Mouse (Mus musculus): ENCODE results near the gene Gpd2. TPM values are rescaled to one million over a fixed set of nuclear protein-coding genes. Genes with fewer than 3 reads are reported as not detected.

Gene Gpd2
- total RNA-seq (2021) (100 to 1,000 TPM; 102 to 130 TPM), polyA plus RNA-seq (2012; rRNA removed) (10.2 and 11.7 TPM in 2 replicates)
- long read RNA-seq, full-length matches to known transcripts: 50 of 57 reads
- long read RNA-seq, partial matches to known transcripts: 4 of 57 reads
- long read RNA-seq, other reads (novel, unspliced or antisense): 3 of 57 reads

- DNase-seq: no peak
Observed at GRCm38 (mm10) chr2:57237475-57237919, at the start of gene Gpd2. Gene Gpd2 (plus strand): TSS chr2:57237635.

GRCm38 (mm10) chr2:57188237-57188636 is 49.2 kb upstream of the Gpd2 start:
- no peak for DNase-seq

- no peak for DNase-seq
Observed at GRCm38 (mm10) chr2:57190884-57191283, 46.6 kb upstream of the Gpd2 start.

- DNase-seq: no peak
Observed at GRCm38 (mm10) chr2:57199046-57199445, 38.4 kb upstream of the Gpd2 start.

- DNase-seq: no peak
Observed at GRCm38 (mm10) chr2:57208472-57209083, 28.9 kb upstream of the Gpd2 start.

GRCm38 (mm10) chr2:57211049-57212001 is 26.1 kb upstream of the Gpd2 start:
- DNase-seq: no peak

- no peak for DNase-seq
Observed at GRCm38 (mm10) chr2:57213364-57213763, 24.1 kb upstream of the Gpd2 start.

GRCm38 (mm10) chr2:57223288-57224026 is 14.0 kb upstream of the Gpd2 start:
- no peak for DNase-seq

GRCm38 (mm10) chr2:57225236-57225635 is 12.2 kb upstream of the Gpd2 start:
- DNase-seq: no peak

GRCm38 (mm10) chr2:57227425-57227824 is 10.0 kb upstream of the Gpd2 start:
- no peak for DNase-seq

GRCm38 (mm10) chr2:57229647-57230240 is 7.7 kb upstream of the Gpd2 start:
- DNase-seq: no peak

GRCm38 (mm10) chr2:57231432-57231831 is 6.0 kb upstream of the Gpd2 start:
- DNase-seq: no peak

GRCm38 (mm10) chr2:57232328-57232727 is 5.1 kb upstream of the Gpd2 start:
- DNase-seq: no peak

- DNase-seq: no peak
Observed at GRCm38 (mm10) chr2:57236246-57236645, 1.2 kb upstream of the Gpd2 start.

GRCm38 (mm10) chr2:57237026-57237425 is 409 bp upstream of the Gpd2 start:
- no peak for DNase-seq

- peak; percentile 96 for DNase-seq
Observed at GRCm38 (mm10) chr2:57237920-57238613, 632 bp downstream of the Gpd2 start.

- DNase-seq: peak; percentile 24
Observed at GRCm38 (mm10) chr2:57238614-57239165, 1.3 kb downstream of the Gpd2 start.

- no peak for DNase-seq
Observed at GRCm38 (mm10) chr2:57239356-57239755, 1.9 kb downstream of the Gpd2 start.

GRCm38 (mm10) chr2:57243987-57244386 is 6.6 kb downstream of the Gpd2 start:
- DNase-seq: no peak

GRCm38 (mm10) chr2:57245721-57246328 is 8.4 kb downstream of the Gpd2 start:
- DNase-seq: no peak

Data from adrenal gland, adult 2 months (tissue).